Mouse (Mus musculus): ENCODE results near the gene Smarcc2. TPM values are rescaled to one million over a fixed set of nuclear protein-coding genes. Genes with fewer than 3 reads are reported as not detected.

Smarcc2 gene
- total RNA-seq, 1 experiment from 2014 or later: 119 TPM

GRCm38 (mm10) chr10:128535624-128536265 is 76.7 kb downstream of the Smarcc2 start:
- peak; percentile 51 for ATAC-seq (ENCODE audit: extremely low read depth, insufficient number of reproducible peaks, low FRiP score, poor library complexity, severe bottlenecking)

GRCm38 (mm10) chr10:128536266-128536940 is 77.4 kb downstream of the Smarcc2 start:
- peak; percentile 99 for ATAC-seq (ENCODE audit: extremely low read depth, insufficient number of reproducible peaks, low FRiP score, poor library complexity, severe bottlenecking)

GRCm38 (mm10) chr10:128538340-128538870 is 79.4 kb downstream of the Smarcc2 start:
- ATAC-seq (ENCODE audit: extremely low read depth, insufficient number of reproducible peaks, low FRiP score, poor library complexity, severe bottlenecking): no peak

Other genes starting within 250 kb of the Smarcc2 start
- gene Spryd4, start 247.4 kb upstream of the Smarcc2 start, total RNA-seq (2017): 4.4 TPM in 2 replicates
- 0.49 TPM in 1 of 2 replicates, not detected in the other for gene Mip, start 233.4 kb upstream of the Smarcc2 start, total RNA-seq (2017)
- 13.6 and 17.5 TPM in 2 replicates for gene Timeless, start 227.2 kb upstream of the Smarcc2 start, total RNA-seq (2017)
- 0.23 TPM in 1 of 2 replicates, not detected in the other for gene Apon, start 205.2 kb upstream of the Smarcc2 start, total RNA-seq (2017)
- gene Apof, start 190.6 kb upstream of the Smarcc2 start, total RNA-seq (2017): 2.2 TPM in 1 of 2 replicates, not detected in the other
- 65.7 and 74.1 TPM in 2 replicates for gene Stat2, start 188.7 kb upstream of the Smarcc2 start, total RNA-seq (2017)
- not detected in 2 replicates for gene Il23a, start 160.5 kb upstream of the Smarcc2 start, total RNA-seq (2017)
- 30.0 and 31.3 TPM in 2 replicates for gene Pan2, start 155.9 kb upstream of the Smarcc2 start, total RNA-seq (2017)
- gene Cnpy2, start 136.8 kb upstream of the Smarcc2 start, total RNA-seq (2017): 23.6 and 30.7 TPM in 2 replicates
- gene Cs, start 121.5 kb upstream of the Smarcc2 start, total RNA-seq (2017): 82.9 and 84.7 TPM in 2 replicates
- gene Coq10a, start 90.3 kb upstream of the Smarcc2 start, total RNA-seq (2017): 23.1 and 23.6 TPM in 2 replicates
- gene Ankrd52, start 82.1 kb upstream of the Smarcc2 start, total RNA-seq (2017): 16.0 and 16.8 TPM in 2 replicates
- gene Slc39a5, start 58.0 kb upstream of the Smarcc2 start, total RNA-seq (2017): not detected in 2 replicates
- gene Nabp2, start 47.8 kb upstream of the Smarcc2 start, total RNA-seq (2017): 43.4 and 46.3 TPM in 2 replicates
- 53.8 and 59.5 TPM in 2 replicates for gene Rnf41, start 47.6 kb upstream of the Smarcc2 start, total RNA-seq (2017)
- gene Myl6, start 34.9 kb downstream of the Smarcc2 start, total RNA-seq (2017): 1,334 and 1,420 TPM in 2 replicates
- 0.58 and 2.0 TPM in 2 replicates for gene Myl6b, start 39.4 kb downstream of the Smarcc2 start, total RNA-seq (2017)
- gene Esyt1, start 66.6 kb downstream of the Smarcc2 start, total RNA-seq (2017): 158 and 160 TPM in 2 replicates
- gene Zc3h10, start 88.5 kb downstream of the Smarcc2 start, total RNA-seq (2017): 36.2 and 37.9 TPM in 2 replicates
- gene Rpl41, start 90.1 kb downstream of the Smarcc2 start, total RNA-seq (2017): 1,707 and 2,029 TPM in 2 replicates
- gene Pa2g4, start 106.7 kb downstream of the Smarcc2 start, total RNA-seq (2017): 47.6 and 55.1 TPM in 2 replicates
- gene Erbb3, start 130.4 kb downstream of the Smarcc2 start, total RNA-seq (2017): 1.3 and 1.6 TPM in 2 replicates
- gene Rps26, start 167.5 kb downstream of the Smarcc2 start, total RNA-seq (2017): 404 and 420 TPM in 2 replicates
- 0.35 TPM in 1 of 2 replicates, not detected in the other for gene Ikzf4, start 186.7 kb downstream of the Smarcc2 start, total RNA-seq (2017)
- 4.3 and 6.2 TPM in 2 replicates for gene Suox, start 214.8 kb downstream of the Smarcc2 start, total RNA-seq (2017)
- 129 and 132 TPM in 2 replicates for gene Rab5b, start 237.0 kb downstream of the Smarcc2 start, total RNA-seq (2017)
- not detected in 2 replicates for gene Pmel, start 244.9 kb downstream of the Smarcc2 start, total RNA-seq (2017)
- 38.6 and 40.6 TPM in 2 replicates for gene Cdk2, start 245.8 kb downstream of the Smarcc2 start, total RNA-seq (2017)

Data from neutrophil, adult 5-6 weeks (primary cell).